Mouse (Mus musculus) erythroblast, embryonic 14.5 days (primary cell): ENCODE measurements around the gene Otof.

ENCODE experiments used
- GATA1 ChIP-seq: IDR thresholded peaks from 2 replicates; pipeline ENCODE4 v1.6.1; 2012; ENCODE audit warnings: low read length, inconsistent platforms, mixed read lengths
- TAL1 ChIP-seq: IDR thresholded peaks from 3 replicates; pipeline ENCODE4 v1.6.1; 2012; ENCODE audit warnings: low read length, inconsistent platforms, mixed read lengths

- no peak for TF ChIP-seq GATA1
- TF ChIP-seq TAL1 = no peak
Measured at GRCm38 (mm10) chr5:30387726-30388125, 74.0 kb downstream of the Otof start.
